Comparison of ENCODE assay signal across 17 mouse cellular contexts in genomic region chr2:35688581-35688980, GRCm38 (mm10).
A peak's percentile ranks its signal among the peaks of the same experiment; 100 is the strongest.
DNase-seq lines count a peak whose midpoint lies in the region; ATAC-seq and TF ChIP-seq lines count a peak whose summit lies in the region.
"Had no signal": no experiment of that assay in that cellular context is flagged by ENCODE, and none has a peak within 500 bp of the region (broad histone marks: within the 10 kb centered on the region; RNA-seq: fewer than 3 reads in every experiment).

No protein-coding gene starts in this region.

- no peak for TF ChIP-seq POLR2A in thymus, adult 2 months (IDR thresholded peaks at IDR 0.05; ENCODE audit: control insufficient read depth, extremely low read depth, insufficient read depth, low read length, poor library complexity)

- H3K9me3 ChIP-seq in heart, embryonic 16.5 days (replicated peaks; ENCODE audit: control insufficient read depth, low read length) = no peaks in the 10 kb centered on the region
- H3K9me3 ChIP-seq in midbrain, embryonic 10.5 days (replicated peaks) = no peaks in the 10 kb centered on the region
- no peaks in the 10 kb centered on the region for H3K9me3 ChIP-seq in midbrain, embryonic 16.5 days (replicated peaks; ENCODE audit: control insufficient read depth, low read length, poor library complexity, severe bottlenecking)
- H3K9me3 ChIP-seq: embryonic facial prominence, embryonic 13.5 days; hindbrain, embryonic 12.5 days; limb, embryonic 13.5 days; midbrain, embryonic 15.5 days had no signal

- intact Hi-C loops in heart, postnatal 14 days (cut with DNase I) = no loop called here

- peak overlapping the region; percentile 16; the same call in 1 of the 2 replicates for H3K27ac ChIP-seq in heart, embryonic 16.5 days (ENCODE audit: low read length)
- H3K27ac ChIP-seq in midbrain, embryonic 10.5 days (replicated peaks) = 0 out of 2 replicates have a peak overlapping the region, but pooled peaks have one; percentile 24
- no peak overlapping the region for H3K27ac ChIP-seq in midbrain, embryonic 16.5 days (ENCODE audit: low read length)
- no peak overlapping the region for H3K27ac ChIP-seq in thymus, adult 2 months (ENCODE audit: control insufficient read depth, insufficient read depth, low read length)
- H3K27ac ChIP-seq: embryonic facial prominence, embryonic 13.5 days; hindbrain, embryonic 12.5 days; midbrain, embryonic 15.5 days had no signal

- no peaks in the 10 kb centered on the region; the same call in 1 of the 2 replicates for H3K36me3 ChIP-seq in heart, embryonic 16.5 days (ENCODE audit: control insufficient read depth, insufficient read depth)
- H3K36me3 ChIP-seq in midbrain, embryonic 10.5 days = no peaks in the 10 kb centered on the region
- H3K36me3 ChIP-seq in midbrain, embryonic 16.5 days (ENCODE audit: control insufficient read depth, insufficient read depth, low read length) = no peaks in the 10 kb centered on the region
- no peaks in the 10 kb centered on the region for H3K36me3 ChIP-seq in thymus, adult 2 months (ENCODE audit: control insufficient read depth, insufficient read depth, low read length)
- H3K36me3 ChIP-seq: hindbrain, embryonic 12.5 days; midbrain, embryonic 15.5 days had no signal

- no peak for TF ChIP-seq CTCF in thymus, adult 2 months (IDR thresholded peaks at IDR 0.05; ENCODE audit: borderline replicate concordance, control insufficient read depth, extremely low read depth, insufficient read depth, low read length, poor library complexity)

- H3K9ac ChIP-seq in heart, embryonic 16.5 days (ENCODE audit: low read length) = 0 out of 2 replicates have a peak overlapping the region, but pooled peaks have one; percentile 7
- H3K9ac ChIP-seq in midbrain, embryonic 16.5 days (ENCODE audit: low read depth, low read length) = no peak overlapping the region
- H3K9ac ChIP-seq: embryonic facial prominence, embryonic 13.5 days; hindbrain, embryonic 12.5 days; limb, embryonic 13.5 days; midbrain, embryonic 15.5 days had no signal

- no peak for DNase-seq in heart, postnatal 14 days
- no peak for DNase-seq in midbrain, embryonic 10.5 days (ENCODE audit: low spot score)
- DNase-seq in kidney, postnatal 36 days = peak; percentile 79 to 80
- peak; percentile 46 for DNase-seq in yolk sac, embryonic 10.5 days (ENCODE audit: low spot score)
- no peak for DNase-seq in thymus, adult 18-20 months
- DNase-seq in thymus, adult 2 months = no peak
- DNase-seq: cerebellum, adult 9-10 months; gastrocnemius, postnatal 25 days; thymus, postnatal 36 days had no signal

- H3K4me2 ChIP-seq in heart, embryonic 16.5 days (ENCODE audit: low read depth, low read length) = no peak overlapping the region
- no peak overlapping the region for H3K4me2 ChIP-seq in midbrain, embryonic 16.5 days (ENCODE audit: low read length)
- H3K4me2 ChIP-seq: embryonic facial prominence, embryonic 13.5 days; hindbrain, embryonic 12.5 days; limb, embryonic 13.5 days; midbrain, embryonic 15.5 days had no signal

- H3K27me3 ChIP-seq in heart, embryonic 16.5 days (ENCODE audit: control insufficient read depth, insufficient read depth, low read length) = no peaks in the 10 kb centered on the region
- no peaks in the 10 kb centered on the region for H3K27me3 ChIP-seq in midbrain, embryonic 10.5 days (ENCODE audit: low read depth, poor library complexity, severe bottlenecking)
- no peaks in the 10 kb centered on the region for H3K27me3 ChIP-seq in midbrain, embryonic 16.5 days (ENCODE audit: control insufficient read depth, insufficient read depth, low read depth, low read length)
- H3K27me3 ChIP-seq in thymus, adult 2 months (ENCODE audit: control insufficient read depth, insufficient read depth, low read length) = no peaks in the 10 kb centered on the region
- H3K27me3 ChIP-seq: embryonic facial prominence, embryonic 13.5 days; hindbrain, embryonic 12.5 days; limb, embryonic 13.5 days; midbrain, embryonic 15.5 days had no signal

- H3K4me3 ChIP-seq in heart, embryonic 16.5 days (ENCODE audit: low read length) = no peak overlapping the region
- no peak overlapping the region for H3K4me3 ChIP-seq in midbrain, embryonic 10.5 days
- no peak overlapping the region for H3K4me3 ChIP-seq in midbrain, embryonic 16.5 days (ENCODE audit: low read depth, low read length)
- no peak overlapping the region for H3K4me3 ChIP-seq in thymus, adult 2 months (ENCODE audit: control insufficient read depth, insufficient read depth, low read length)
- H3K4me3 ChIP-seq: embryonic facial prominence, embryonic 13.5 days; hindbrain, embryonic 12.5 days; left cerebral cortex, adult 2 months; limb, embryonic 13.5 days; midbrain, embryonic 15.5 days had no signal

- WGBS in heart, embryonic 16.5 days = 87% methylated on average over 5 of the region's 5 CpGs
- WGBS in midbrain, embryonic 10.5 days = 86% methylated on average over 5 of the region's 5 CpGs
- 85% methylated on average over 5 of the region's 5 CpGs for WGBS in midbrain, embryonic 16.5 days
- WGBS in thymus, adult 2 months = 97% methylated on average over 5 of the region's 5 CpGs

- no peak for ATAC-seq in heart, embryonic 16.5 days (replicated peaks; ENCODE audit: extremely low read depth, insufficient read depth, low FRiP score)
- no peak for ATAC-seq in midbrain, embryonic 16.5 days
- ATAC-seq: inflammation-experienced regulatory T-cells, adult 6 months; midbrain, embryonic 15.5 days had no signal

- peaks cover 95% of the 10 kb centered on the region for H3K4me1 ChIP-seq in heart, embryonic 16.5 days (ENCODE audit: control insufficient read depth, insufficient read depth, low read length)
- peaks cover 70% of the 10 kb centered on the region for H3K4me1 ChIP-seq in midbrain, embryonic 10.5 days
- H3K4me1 ChIP-seq in midbrain, embryonic 16.5 days (ENCODE audit: control insufficient read depth, insufficient read depth, low read length) = peaks cover 52% of the 10 kb centered on the region
- no peaks in the 10 kb centered on the region for H3K4me1 ChIP-seq in thymus, adult 2 months (replicated peaks; ENCODE audit: control insufficient read depth, insufficient read depth, low read length)

Comparison
In these comparisons a context has a peak if more than half of its experiments do, and no peak if none do; other contexts are left out.
1. H3K27ac ChIP-seq: peak in heart, embryonic 16.5 days (single experiment) and midbrain, embryonic 10.5 days (single experiment); none in midbrain, embryonic 16.5 days (single experiment) and thymus, adult 2 months (single experiment).
2. DNase-seq: peak in kidney, postnatal 36 days (2 of 2) and yolk sac, embryonic 10.5 days (single experiment); none in heart, postnatal 14 days (0 of 2), midbrain, embryonic 10.5 days (single experiment), thymus, adult 18-20 months (0 of 2) and thymus, adult 2 months (single experiment).